Mouse (Mus musculus) lung, postnatal 4 days (tissue): ENCODE measurements around the gene Suz12.
"Not testable (repeated sequence)": the region's sequence is repeated elsewhere in the genome, so short reads cannot be mapped to it uniquely, and the experiment has no call there.

Experiments
- DNase-seq, 2 experiments: peaks; one replicate each; pipeline ENCODE4 v3.0.0; 2021

Gene Suz12

DNA sequence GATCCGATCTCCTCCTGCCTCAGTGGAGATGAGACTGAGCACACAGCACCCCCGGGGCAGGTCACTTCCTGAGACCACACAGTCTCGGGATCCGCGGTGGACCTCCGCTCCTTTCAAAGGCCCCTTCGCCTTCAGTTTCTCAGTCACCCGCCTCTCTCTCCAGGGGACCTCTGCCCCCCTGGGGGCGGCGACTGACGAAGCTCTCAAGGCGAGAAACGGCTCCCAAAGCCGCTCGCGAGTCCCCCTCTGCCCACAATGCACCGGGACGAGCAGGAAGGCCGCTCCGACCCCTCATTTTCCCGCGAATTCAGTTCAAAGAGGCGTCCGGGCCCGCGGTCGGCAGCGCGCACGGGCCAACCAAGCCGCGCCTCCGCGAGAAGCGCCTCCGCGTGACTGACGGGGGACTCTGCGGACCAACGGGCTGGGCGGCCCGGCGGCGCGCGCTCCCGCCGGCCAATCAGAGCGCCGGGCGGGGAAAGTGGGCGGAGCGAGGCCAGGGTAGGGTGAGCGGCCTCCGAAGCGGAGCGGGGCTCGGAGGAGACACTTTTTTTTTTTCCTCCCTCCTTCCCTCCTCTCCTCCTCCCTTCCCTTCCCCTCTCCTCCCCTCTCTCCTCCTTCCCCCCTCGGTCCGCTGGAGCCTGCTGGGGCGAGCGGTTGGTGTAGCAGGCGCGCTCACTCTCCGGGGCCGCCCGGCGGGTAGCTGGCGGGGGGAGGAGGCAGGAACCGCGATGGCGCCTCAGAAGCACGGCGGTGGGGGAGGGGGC is at the start of gene Suz12:
TSS of gene Suz12 (plus strand) at position 515 of the 764 bp plus-strand sequence.
- DNase-seq: peak; percentile 97 to 99

DNA sequence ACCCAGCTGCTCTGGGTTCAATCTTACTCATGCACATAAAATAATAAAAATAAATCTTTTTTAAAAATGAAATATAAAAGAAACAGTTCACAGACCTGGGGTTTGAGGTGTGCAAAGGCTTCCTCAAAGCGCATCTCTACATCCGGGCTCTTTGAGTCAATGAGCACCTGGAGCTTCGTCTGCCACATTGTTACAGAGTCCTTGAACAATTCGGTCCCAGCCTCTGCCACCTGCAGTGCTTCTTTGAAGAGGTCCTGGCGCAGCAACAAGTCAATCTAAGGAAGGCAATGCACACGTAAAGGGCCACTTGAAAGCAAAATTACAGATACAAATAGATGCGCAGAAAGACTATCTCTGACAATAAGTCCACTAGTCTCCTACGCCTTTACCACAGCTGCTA is 49.8 kb upstream of the Suz12 start:
- DNase-seq: no peak

DNA sequence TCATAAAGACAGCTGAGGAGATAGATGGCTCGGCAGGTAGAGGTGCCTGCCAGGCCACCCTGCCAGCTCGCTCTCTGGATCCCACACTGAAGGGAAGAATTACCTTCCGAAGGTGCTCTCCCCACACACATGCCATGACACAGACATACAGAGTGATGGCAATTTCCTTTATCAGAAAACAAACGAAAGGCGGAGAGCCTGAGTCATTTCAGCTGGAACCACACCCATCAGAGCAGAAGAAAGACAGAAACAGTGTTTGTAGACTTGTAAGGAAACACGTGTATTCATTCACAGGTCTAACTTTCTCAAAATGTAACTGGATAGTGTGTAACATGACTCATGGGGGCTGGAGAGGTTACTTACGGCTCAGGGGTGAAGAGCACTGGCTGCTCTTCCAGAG is 49.3 kb upstream of the Suz12 start:
- DNase-seq: no peak

DNA sequence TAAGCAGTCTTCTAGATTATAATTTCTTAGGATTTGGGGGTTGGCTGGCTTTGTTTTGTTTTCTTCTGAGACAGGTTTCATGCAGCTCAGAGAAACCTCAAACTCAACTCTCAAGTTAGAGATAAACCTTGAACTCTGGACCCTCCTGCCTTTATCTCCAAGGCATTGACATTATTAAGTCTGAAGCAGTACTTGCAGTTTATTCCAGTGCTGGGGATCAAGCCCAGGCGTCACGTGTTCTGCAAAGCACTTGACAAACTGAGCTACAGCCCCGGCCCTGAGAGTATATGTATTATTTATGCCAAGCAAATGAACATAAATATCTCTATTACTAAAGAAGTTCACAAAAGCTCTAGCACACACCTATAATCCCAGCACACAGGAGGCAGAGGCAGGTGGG is 45.6 kb upstream of the Suz12 start:
- DNase-seq: no peak

DNA sequence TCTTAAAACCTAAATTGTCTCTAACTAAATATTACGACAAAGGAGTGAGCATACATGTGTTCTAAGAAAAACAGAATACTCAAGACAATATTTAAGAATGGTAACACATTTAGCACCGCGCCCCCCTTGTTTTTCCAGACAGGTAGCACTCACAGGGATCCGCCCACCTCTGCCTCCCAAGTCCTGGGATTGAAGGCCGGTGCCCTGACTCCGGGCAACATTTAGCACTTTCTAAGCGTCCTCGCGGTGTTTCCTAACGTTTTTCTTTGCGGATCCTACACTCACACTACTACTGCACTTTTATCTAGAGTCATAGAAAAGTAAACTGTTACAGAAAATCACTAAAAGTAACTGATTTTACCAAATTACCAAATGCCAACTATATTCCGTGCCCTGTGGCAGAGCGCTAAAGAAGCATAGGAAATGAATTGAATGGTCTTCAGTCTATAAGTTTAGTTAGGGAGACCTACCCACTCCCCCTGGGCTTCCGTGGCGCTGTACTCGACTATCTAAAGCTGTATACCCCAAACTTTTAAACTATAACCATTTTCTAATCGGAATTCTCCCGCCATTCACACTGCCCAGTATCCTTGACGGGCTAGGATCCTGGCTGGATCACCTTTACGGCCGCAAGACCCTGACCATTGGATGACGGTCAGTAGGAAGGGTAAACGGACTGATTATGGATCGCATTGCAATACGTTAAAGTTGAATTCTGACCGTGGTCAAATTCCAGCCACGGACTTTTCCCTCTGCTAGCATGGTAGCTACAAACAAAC is 31.4 kb upstream of the Suz12 start:
- DNase-seq: no peak

DNA sequence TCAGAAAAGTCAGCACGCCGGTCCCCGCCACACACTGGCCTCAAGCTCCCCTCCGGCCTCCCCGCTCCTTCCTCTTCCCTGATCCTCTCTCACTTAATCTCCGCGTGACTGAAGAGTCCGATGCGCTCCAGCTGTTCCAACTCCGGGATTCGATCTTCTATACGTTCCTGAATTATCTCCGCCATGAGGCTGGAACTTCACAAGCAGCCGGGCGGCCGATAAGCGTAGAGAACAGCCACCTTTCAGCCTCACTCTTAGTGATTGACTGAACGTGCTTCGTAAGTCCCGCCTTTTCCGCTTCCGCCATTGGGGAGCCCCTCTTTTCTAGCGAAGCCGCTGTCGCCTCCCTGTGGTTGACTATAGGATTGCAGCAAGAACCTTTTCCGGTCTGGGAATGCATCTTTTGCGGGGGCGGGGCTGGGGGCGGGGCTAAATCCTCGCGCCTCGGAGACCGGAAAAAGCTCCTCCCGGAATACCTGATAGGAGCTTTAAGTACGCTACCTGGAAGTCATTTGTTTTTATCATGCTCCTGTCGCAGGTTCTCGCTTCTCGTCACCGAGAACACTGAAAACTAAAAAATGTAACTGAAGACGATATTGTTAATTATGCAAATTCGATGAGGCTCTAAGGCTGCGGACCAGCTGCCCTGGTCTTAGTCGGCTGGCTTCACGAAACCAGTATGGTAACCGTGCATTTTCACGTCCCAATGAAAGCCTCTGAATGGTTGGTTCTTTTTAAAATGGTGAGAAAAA is 30.6 kb upstream of the Suz12 start, which contains the start of gene Utp6:
TSS of gene Utp6 (minus strand) at position 266 of the 752 bp plus-strand sequence.
- DNase-seq: peak; percentile 96 to 99

DNA sequence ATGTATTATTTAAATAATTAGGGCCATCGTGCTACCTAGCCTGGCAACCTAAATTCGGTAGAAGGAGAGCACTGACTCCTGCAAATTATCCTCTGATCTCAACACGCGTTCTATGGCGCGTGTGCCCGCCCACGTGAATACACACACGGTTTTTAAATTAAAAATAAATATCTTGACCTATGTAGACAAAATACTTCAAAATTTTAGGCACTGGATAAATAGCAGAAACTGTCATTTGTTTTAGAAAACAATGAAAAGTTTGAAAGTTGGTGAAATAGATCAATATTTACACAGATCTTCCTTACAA is 30.1 kb upstream of the Suz12 start:
- no peak for DNase-seq

DNA sequence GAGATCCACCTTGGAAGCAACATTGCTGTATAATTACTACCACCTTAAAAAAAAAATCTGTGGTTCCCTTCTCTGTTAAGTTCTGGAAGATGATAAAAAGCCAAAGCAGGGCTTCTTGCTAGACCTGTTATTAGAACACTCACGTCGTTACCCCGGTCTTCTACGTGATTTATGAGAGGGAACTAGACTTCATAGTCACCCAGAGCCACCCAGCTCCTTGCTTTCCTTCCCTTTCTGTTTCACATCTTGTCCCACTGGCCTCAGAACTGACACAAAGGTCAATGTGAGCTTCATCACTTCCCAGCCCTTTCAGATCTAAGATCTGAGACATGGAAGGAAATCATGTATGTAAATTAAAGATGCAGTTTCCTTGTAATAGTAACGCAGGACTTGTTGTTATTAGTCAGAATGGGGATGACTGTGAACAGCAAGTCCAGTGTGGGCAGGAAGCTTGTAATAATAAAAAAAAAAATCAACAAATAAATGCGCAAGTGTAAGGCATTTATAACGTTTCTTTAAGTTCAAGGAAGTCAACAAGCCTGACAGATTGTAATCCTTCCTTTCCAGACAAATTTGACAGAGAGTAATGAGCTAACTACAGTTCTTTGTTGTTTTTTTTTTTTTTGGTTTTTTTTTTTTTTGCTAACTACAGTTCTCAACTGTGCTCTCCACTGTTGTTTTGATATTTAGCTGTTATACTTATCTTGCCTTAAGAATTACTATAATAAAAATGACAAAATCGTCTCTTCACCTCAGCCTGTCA is 29.5 kb upstream of the Suz12 start:
- DNase-seq: no peak

DNA sequence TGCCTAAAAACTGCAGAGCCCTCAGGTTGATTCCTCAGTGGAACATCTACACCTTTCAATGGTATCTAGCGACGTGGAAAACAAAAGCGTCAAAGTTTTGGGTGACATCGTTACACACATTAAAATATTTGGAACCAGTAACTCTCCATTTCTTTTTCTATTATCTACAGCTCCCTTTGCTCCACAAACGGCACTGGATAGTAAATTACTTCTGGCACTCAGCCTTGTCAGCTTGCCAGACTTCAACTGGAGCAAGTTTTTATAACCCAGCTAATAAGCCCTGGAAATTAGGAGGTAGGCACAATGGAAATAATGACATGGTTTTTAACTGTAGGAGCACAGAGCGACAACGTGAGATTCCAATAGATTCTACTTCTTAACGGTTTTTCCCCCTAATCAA is 27.0 kb upstream of the Suz12 start:
- peak in 1 of 2 experiments; percentile 39 for DNase-seq

DNA sequence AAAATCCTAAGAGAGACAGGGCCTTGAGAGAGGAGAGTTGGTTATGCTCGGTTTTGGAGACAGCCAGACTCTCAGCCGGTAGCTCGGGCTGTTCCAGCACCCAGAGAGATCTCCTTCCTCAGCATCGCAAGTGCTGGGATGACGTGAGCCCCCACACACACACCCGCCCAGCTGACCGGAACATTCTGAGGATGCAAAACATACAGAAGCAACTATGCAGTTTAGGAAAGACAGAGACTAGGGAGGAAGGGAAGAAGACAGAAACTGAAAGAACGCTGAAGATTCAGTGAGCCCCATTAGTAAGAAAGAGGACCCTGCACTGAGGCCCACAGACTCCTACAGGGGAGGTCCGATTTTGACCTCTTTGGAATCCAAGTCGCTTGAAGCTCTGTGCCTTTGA is 25.2 kb upstream of the Suz12 start:
- DNase-seq: no peak

DNA sequence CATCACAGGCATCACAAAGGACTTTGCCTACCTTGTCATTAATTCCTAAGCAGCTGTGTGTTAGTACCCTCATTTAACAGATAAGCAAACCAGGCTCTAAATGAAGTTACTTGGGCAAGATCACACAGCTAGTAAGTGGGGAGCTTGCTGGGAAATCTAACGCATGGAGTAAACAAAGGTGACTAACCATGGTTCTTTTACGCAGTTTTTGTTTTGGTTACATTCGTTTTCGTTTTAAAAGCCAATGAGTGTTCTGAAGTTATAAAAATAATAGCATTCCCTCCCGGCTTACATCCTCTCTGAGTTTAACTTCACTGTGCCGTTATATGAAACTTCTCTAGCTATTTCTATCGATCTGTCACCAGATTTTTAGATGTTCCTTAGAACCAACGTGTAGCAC is 19.8 kb upstream of the Suz12 start:
- DNase-seq: no peak

DNA sequence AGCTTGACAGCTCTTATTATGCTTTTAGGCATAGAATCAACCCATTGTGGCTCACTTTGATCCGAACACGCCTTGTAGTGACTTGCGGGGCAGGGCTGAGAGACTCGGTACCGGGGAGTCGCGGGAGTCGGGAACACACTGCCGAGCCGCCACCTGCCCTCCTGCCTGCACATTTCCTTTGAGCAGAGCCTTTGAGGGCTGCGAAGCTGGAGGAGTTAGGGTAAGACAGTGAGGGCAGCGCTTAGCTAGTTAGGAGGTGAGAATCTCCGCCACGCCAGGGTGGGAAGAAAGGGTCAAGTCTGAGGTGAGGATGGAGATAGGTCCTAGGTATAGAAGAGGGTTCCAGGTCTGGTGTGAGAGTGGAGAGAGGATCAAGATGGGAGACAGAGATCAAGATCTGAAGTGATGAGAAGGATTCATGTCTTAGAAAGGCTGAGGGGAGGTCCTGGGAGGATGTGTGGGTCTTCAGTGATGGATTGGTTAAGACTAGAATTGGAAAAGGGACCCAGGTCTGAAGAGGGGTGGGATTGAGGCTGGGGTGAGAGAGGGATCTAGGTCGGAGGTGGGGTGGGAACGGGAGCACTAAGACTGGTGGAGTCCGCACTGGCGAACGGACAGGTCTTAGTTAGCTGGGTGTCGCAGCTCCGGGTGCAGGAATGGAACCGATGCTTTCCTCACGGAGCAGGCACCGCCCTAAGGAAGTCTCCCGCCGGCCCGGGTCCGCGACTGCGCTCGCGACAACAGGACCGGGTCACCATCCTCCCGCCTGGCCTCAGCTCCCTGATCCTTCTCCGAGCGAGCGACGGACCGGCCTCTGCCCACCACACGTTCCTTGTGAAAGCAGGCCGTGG is 19.1 kb upstream of the Suz12 start:
- DNase-seq: peak; percentile 39 to 41

DNA sequence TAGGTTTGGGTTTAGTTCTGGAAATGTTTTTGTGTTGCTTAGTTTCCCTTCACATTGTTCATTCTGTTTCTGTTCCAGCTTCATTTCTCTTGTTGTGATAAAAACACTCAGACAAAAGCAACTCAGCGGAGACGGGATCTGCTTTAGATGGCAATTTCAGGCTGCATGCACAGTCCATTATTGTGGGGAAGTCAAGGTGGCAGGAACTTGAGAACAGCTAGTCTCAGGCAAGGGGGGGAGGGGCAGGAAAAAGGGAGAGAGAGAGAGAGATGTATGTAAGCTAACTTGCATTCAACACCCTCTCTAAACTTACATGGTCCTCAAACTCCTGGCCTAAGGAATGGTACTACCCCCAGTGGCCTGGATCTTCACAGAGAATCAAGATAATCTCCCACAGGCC is 17.5 kb upstream of the Suz12 start:
- no peak for DNase-seq

DNA sequence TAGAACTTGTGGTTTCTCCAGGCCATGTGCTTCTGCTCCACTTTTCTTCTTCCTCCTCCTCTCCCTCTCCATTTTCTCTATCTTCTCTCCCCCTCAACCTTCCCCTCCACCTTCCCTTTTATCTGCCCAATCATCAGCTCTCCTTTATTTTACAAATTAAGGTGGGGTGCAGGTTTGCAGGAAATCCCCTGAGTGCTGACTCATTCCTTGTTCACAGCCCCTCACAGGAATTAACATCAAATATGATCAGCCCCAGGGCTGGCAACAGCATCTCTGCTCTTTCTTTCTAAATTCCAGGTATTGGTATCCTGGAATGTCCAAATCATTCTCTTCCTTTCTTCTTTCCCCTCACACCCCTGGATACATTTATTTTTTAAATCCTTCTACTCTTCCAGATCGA is 16.7 kb upstream of the Suz12 start:
- no peak for DNase-seq

DNA sequence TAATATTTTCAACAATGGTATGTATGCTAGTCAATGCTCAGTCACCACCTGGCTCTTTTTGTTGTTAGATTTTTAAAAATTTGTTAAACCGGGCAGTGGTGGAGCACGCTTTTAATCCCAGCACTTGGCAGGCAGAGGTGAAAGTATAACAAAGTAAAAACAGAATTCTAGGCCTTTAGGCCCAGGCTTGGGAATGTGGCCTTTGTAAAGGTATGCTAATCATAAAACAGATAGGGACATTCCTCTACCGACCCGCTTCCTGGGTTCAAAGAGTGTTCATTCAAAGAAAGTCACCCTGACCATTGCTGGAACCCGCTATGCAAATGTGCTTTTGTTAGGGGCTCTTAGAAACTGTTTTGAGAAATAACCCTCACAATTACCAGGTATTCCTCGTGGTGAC is 16.3 kb upstream of the Suz12 start:
- DNase-seq: not testable (repeated sequence)

DNA sequence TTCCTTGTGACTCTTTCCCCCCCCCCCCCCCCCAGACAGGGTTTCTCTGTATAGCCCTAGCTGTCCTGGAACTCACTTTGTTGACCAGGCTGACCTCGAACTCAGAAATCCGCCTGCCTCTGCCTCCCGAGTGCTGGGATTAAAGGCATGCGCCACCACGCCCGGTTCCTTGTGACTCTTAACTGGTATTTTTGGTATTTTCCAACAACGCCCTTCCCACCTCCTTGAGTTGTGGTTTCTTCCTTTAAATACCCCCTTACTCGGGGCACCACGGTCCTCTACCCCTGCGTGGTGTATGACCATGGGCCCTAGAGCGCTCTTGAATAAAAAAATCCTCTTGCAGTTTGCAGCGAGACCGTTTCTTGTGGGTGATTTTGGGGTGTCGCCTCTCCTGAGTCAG is 15.8 kb upstream of the Suz12 start:
- not testable (repeated sequence) for DNase-seq

DNA sequence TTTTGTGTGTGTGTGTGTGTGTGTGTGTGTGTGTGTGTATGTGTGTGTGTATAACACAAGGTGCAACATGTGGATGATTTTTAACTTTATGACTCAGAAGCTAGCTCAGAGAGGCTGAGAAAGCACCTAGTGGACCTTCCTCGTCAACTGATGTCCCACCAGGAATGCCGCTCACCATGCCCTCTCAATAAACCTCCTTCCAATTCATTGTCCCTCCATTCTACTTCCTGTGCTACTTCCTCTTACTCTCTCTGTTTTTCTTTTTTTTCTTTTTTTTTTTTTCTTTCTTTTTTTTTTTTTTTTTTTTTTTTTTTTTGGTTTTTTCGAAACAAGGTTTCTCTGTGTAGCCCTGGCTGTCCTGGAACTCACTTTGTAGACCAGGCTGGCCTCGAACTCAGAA is 15.2 kb upstream of the Suz12 start:
- not testable (repeated sequence) for DNase-seq

DNA sequence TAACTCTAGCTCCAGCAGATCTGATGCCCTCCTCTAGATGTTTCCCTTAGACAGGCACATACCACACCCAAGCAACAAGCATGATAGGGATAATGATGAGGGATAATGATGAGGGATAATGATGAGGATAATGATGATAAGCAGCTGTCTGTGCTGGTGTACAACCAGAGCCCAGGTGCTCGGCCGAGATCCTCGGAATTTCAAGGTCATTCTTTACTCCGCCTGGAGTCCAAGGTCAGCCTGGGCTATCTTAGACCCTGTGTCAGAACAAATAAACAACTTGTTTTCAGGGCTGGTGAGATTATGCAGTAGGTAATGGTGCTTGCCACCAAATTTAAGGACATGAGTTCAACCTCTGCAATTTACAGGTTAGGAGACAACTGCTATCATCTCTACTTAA is 6.0 kb upstream of the Suz12 start:
- no peak for DNase-seq

DNA sequence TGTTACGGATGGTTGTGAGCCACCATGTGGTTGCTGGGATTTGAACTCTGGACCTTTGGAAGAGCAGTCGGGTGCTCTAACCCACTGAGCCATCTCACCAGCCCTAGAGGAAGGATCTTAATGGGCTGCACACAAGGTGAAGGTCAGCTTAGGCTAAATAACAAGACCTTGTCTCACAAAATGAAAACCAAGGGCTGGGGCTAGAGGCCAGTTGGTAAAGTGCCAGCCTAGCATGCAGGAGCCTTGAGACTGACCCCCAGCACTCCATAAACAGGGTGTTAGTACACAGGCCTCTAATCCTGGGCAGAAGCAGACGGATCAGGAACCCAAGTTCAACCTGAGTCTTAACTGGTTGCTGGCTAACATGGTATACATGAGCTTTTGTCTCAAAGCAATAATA is 5.0 kb upstream of the Suz12 start:
- DNase-seq: no peak

DNA sequence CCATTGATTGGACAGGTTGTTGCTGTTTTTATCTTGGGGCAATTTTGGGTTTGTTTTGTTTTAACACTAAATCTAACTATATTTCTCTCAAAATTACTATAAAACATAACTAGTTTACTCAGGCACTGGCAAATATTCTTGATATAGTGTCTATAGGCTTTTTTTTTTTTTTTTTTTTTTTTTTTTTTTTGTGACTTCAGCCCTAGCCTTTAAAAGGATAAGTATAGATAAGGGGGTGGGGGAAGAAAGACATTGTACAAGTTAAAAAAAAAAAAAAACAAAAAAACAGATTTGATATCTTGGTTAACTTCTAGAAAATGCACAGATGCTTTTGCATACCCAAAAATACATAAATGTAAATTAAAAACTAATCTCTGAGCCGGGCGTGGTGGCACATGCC is 2.8 kb upstream of the Suz12 start:
- DNase-seq: no peak

DNA sequence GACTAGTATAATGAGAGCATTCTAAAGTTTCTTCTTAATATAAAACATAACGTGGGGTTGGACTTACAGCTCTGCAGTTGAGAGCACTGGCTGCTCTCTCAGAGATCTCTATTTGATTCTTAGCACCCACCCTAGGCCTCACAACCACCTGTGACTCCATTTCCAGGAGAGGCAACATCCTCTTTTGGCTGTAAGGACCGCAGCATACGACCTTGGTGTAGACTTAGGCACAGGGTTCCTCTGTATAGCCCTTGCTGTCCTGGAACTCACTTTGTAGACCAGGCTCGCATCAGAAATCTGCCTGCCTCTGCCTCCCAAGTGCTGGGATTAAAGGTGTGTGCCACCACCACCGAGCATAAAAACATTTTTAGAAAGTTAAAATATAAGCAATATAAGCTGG is 1.3 kb upstream of the Suz12 start:
- DNase-seq: no peak

DNA sequence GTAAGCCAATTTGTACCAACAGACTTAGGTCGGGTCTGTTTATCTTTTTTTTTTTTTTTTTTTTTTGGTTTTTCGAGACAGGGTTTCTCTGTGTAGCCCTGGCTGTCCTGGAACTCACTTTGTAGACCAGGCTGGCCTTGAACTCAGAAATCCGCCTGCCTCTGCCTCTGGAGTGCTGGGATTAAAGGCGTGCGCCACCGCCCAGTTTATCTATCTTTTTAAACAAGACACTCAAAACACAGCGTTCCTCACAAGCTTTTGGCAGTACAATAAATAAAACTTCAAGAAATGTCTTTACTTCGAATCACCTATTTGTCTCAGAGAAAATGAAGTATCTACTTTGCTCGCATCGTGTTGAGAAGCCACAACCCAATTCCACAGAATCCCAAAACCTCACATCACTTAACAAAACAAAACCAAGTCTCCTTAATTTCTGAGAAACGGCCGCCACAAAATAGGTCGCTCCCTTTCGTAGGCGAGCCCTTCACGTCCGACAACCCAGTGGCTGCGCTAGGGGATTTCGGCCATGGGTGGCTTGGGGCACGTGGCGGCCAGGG is 793 bp upstream of the Suz12 start:
- DNase-seq: no peak
